Mouse (Mus musculus): ENCODE results near the gene Cad. TPM values are rescaled to one million over a fixed set of nuclear protein-coding genes. Genes with fewer than 3 reads are reported as not detected.

Cad gene
- polyA plus RNA-seq (2012; rRNA removed) = 41.0 and 59.8 TPM in 2 replicates

DNA sequence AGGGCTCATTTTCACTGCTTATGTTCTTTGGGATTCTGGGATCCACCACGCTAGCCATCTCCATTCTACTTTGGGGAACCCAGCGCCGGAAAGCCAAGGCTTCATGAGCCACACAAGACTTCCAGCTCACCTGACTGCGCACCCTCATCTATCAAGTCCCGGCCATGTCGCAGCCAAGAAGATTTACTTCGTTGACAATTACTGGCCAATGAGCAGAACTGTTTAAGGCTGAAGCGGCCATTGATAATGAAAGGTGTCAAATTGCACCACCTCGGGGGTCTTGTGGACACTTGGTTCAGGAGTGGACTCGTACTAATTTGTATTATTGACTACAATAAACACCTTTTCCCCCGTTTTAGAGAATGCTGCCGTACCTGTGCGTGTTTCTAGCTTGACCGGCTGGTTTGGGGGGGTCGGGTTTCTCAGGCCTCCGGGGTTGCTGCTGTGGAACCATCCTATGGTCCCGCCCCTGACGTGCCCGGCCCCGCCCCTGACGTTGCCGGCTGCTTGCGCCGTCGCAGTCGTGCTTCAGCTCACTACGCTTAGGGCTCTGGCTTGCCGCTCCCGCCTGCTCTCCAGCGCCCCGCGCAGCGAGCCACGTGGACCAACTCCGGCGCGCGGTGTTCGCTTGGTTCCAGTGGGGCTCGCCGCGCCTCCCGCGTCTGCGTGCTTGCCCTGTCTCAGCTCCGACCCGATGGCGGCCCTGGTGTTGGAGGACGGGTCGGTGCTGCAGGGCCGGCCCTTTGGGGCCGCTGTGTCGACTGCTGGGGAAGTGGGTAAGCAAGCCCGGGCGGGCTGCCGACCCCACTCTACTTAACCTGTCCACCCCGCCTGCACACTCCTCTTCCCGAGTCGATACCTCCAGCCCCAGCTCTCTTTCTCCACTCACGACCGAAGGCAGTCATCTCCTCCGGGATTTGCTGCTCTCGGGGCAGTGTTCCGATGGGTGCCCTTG lies at the start of gene Cad:
Gene Cad (plus strand): TSS at position 520 of the 955 bp plus-strand sequence.

DNA sequence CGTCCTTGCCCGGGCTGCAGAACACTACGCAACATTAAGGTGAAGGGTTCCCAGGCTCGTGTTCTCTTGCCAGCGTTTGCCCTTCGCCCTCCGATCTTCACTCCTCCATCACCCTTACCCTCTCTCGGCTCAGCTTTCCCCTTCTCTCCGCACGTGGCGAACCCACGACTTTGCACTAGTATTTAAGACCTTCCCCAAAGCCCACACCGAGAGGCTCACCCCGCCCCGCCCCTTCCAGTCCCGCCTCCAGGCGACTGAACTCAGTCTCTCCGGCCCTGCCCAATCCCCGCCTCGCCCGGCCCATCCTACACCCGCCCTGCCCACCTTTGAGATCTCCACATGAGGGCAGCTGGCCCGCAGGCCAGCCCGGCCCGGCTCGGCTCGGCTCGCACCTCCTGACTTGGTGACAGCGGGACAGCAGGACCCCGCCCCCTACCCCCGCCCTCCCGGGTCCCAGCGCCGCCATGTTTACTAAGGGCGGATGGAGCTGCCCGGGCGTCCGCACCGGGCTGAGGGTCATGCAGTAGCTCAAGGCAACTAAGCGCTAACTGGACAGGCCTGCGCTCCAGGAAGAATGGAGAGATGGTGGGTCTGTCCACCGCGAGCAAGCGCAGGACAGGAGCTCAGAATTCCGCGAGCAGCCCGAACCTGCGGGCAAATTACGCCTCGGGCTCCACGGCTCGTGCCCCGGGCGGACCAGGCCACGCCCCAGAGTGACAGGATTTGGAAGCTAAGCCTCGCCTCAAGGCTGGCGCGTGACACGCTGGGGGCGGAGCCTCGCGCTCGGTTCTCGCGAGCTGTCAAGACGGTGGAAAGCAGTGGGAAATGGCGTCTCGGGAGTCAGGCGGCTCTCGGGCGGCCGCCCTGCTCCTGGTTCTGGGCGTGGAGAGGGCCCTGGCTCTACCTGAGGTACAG lies 6.5 kb upstream of the Cad start, which contains the start of gene Atraid:
Gene Atraid (plus strand): TSS at position 465 of the 915 bp plus-strand sequence.

DNA sequence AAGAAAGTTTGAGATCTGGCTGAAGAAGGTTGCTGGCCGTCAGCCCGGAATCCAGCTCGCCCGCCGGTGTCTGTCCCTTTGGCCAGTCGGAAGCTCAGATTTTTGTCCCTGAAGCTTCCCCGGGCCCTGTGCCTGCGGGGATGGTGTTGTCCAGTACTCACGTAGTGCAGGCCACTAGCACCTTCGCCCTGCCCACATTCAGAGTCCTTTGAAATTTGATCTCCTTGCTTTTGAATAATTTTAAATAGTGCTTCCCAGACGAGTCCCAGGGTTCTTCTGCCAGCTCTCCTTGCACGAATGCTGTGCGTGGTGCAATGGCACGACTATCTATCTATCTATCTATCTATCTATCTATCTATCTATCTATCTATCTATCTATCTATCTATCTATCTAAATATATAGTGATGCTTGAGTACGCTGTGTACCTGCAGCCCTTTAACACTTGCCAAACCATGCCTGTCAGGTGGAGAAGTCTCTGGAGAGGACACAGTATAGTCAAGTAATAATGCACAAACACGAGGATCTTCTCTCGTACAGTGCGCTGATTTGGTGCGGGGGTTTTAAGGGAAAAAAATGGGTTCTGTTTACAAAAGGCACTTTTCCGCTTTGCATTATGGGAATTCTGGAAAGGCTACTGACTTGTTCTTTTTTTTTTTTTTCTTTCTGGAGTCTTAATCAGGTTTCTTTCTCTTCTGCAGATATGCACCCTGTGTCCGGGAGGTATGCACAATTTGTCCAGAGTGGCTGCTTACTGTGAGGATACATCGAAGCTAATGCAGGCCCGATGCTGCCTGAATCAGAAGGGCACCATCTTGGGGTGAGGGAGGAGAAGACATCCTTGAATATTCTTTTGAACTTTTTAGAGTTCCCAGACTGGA lies 5.6 kb upstream of the Cad start, which contains the start of gene Slc5a6:
Gene Slc5a6 (minus strand): TSS at position 162 of the 879 bp plus-strand sequence.

DNA sequence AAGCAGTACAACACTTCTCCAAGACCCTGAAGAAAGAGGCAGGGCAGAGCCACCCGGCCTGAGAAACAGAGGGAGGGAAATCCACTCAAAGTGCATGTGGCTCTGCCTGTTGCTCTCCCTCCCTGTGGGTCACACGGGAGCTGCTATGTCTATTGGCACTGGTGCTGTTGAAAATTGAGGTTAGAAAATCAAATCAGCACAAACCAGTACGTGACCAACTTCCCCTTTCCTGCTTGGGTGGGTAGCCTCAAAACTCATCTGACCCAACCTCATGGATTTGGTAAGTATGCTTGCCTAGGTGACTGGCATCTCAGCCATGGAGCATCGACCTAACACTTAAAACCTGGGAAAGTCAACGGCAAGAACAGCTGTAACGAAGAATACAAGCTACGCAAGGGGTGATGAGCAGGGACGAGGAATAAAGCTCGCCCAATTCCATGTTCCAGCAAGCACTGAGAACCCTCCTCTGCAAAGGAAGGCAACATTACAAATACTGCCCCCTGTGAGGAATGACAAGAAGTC lies 51.3 kb downstream of the Cad start, which contains the start of gene Dnajc5g:
Gene Dnajc5g (plus strand): TSS at position 472 of the 522 bp plus-strand sequence.

DNA sequence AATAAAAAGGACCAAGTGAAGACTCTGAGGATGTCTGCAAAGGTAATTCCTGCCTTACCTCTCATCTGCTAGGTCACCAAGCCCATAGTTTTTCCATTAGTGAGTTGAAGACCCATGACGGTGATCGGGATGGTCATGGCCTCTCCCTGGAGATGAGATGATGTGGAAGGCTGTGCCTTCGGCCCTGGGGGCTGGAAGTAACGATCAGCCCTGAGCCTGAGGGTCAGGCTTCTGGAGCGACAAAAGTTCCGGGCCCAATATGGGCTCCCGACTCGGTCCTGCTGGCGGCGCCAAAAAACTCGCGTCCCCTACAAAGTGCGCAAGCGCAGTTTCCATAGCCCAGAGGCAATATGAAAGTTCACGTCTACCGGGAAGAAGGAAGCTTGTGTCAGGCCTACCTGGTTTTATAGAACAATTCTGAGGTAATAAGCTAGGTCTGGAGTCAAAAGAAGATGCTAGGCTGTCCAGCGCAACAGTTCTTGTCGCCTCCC lies 53.5 kb downstream of the Cad start, which contains the start of gene Slc30a3:
Gene Slc30a3 (minus strand): TSS at position 238 of the 491 bp plus-strand sequence.

DNA sequence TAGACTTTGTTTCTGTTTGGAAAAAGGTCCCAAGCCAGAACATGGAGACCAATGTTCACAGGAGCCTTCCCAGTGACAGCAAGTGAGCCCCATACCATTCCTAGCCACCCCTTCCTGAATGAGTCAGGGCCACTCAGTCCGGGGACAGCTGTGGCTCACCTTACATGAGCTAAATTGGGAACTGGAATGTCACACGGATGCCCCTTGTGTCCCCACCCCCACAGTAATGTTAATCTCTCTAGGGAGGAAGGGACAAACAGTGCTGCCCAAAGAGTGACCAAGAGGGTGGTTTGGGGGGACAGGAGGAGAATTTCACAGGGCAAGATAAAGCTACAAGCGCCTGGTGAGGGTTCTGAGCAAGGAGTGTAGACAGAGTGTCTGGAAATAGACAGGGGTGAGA lies 61.8 kb downstream of the Cad start, which contains the start of gene Trim54:
Gene Trim54 (plus strand): TSS at position 359 of the 400 bp plus-strand sequence.

Other genes starting within 250 kb of the Cad start
- gene Mapre3, start 240.1 kb upstream of the Cad start, polyA plus RNA-seq (2012; rRNA removed) = 60.4 and 116 TPM in 2 replicates
- 40.6 and 60.9 TPM in 2 replicates for gene Tmem214, start 186.8 kb upstream of the Cad start, polyA plus RNA-seq (2012; rRNA removed)
- gene Agbl5, start 166.1 kb upstream of the Cad start, polyA plus RNA-seq (2012; rRNA removed) = 40.0 and 53.1 TPM in 2 replicates
- 218 and 282 TPM in 2 replicates for gene Ost4, start 147.0 kb upstream of the Cad start, polyA plus RNA-seq (2012; rRNA removed)
- 34.1 and 81.9 TPM in 2 replicates for gene Emilin1, start 141.4 kb upstream of the Cad start, polyA plus RNA-seq (2012; rRNA removed)
- gene Khk, start 133.3 kb upstream of the Cad start, polyA plus RNA-seq (2012; rRNA removed) = 13.1 and 16.0 TPM in 2 replicates
- gene Cgref1, start 109.2 kb upstream of the Cad start, polyA plus RNA-seq (2012; rRNA removed) = 5.7 and 7.5 TPM in 2 replicates
- gene Preb, start 94.4 kb upstream of the Cad start, polyA plus RNA-seq (2012; rRNA removed) = 176 and 202 TPM in 2 replicates
- not detected in 2 replicates for gene Tcf23, start 86.1 kb upstream of the Cad start, polyA plus RNA-seq (2012; rRNA removed)
- 88.7 and 89.8 TPM in 2 replicates for gene Atraid, start 6.5 kb upstream of the Cad start, polyA plus RNA-seq (2012; rRNA removed)
- 10.2 and 16.3 TPM in 2 replicates for gene Slc5a6, start 5.9 kb upstream of the Cad start, polyA plus RNA-seq (2012; rRNA removed)
- gene Dnajc5g, start 51.5 kb downstream of the Cad start, polyA plus RNA-seq (2012; rRNA removed) = not detected in 2 replicates
- gene Slc30a3, start 53.5 kb downstream of the Cad start, polyA plus RNA-seq (2012; rRNA removed) = 8.6 and 9.1 TPM in 2 replicates
- gene Trim54, start 61.9 kb downstream of the Cad start, polyA plus RNA-seq (2012; rRNA removed) = 0.29 and 1.1 TPM in 2 replicates
- not detected in 2 replicates for gene Ucn, start 84.0 kb downstream of the Cad start, polyA plus RNA-seq (2012; rRNA removed)
- 43.5 and 63.4 TPM in 2 replicates for gene Mpv17, start 99.5 kb downstream of the Cad start, polyA plus RNA-seq (2012; rRNA removed)
- gene Gm29609, start 125.1 kb downstream of the Cad start, polyA plus RNA-seq (2012; rRNA removed) = 4.0 and 4.7 TPM in 2 replicates
- 128 and 129 TPM in 2 replicates for gene Gtf3c2, start 125.4 kb downstream of the Cad start, polyA plus RNA-seq (2012; rRNA removed)
- gene Snx17, start 138.4 kb downstream of the Cad start, polyA plus RNA-seq (2012; rRNA removed) = 94.2 and 95.9 TPM in 2 replicates
- gene Eif2b4, start 138.7 kb downstream of the Cad start, polyA plus RNA-seq (2012; rRNA removed) = 54.2 and 97.9 TPM in 2 replicates
- 51.5 and 95.5 TPM in 2 replicates for gene Zfp513, start 147.5 kb downstream of the Cad start, polyA plus RNA-seq (2012; rRNA removed)
- 178 and 232 TPM in 2 replicates for gene Ppm1g, start 165.9 kb downstream of the Cad start, polyA plus RNA-seq (2012; rRNA removed)
- 85.6 and 128 TPM in 2 replicates for gene Nrbp1, start 186.1 kb downstream of the Cad start, polyA plus RNA-seq (2012; rRNA removed)
- gene Gm9970, start 186.5 kb downstream of the Cad start, polyA plus RNA-seq (2012; rRNA removed) = 0.18 TPM in 1 of 2 replicates, not detected in the other
- 9.1 and 12.3 TPM in 2 replicates for gene Krtcap3, start 196.9 kb downstream of the Cad start, polyA plus RNA-seq (2012; rRNA removed)
- gene Ift172, start 236.3 kb downstream of the Cad start, polyA plus RNA-seq (2012; rRNA removed) = 44.3 and 45.6 TPM in 2 replicates
- gene Fndc4, start 241.3 kb downstream of the Cad start, polyA plus RNA-seq (2012; rRNA removed) = 57.8 and 94.3 TPM in 2 replicates
- 0.63 and 1.5 TPM in 2 replicates for gene Gckr, start 242.7 kb downstream of the Cad start, polyA plus RNA-seq (2012; rRNA removed)